Mouse (Mus musculus) hindbrain, embryonic 11.5 days (tissue): ENCODE results near the gene Pogk. TPM values are rescaled to one million over a fixed set of nuclear protein-coding genes. Genes with fewer than 3 reads are reported as not detected.

Experiments used
- ATAC-seq: fragments of 200-750 bp; cut with Nextera tagmentation; 2 replicates; pipeline ENCODE4 v1.8.0; 2017; ENCODE audit warnings: mild to moderate bottlenecking, moderate TSS enrichment, moderate library complexity; ENCODE audit not compliant: low FRiP score
- DNase-seq: peaks from one replicate; pipeline ENCODE4 v3.0.0-alpha.2; 2015; ENCODE audit warnings: low spot score
- H3K27ac ChIP-seq: fragments of 300-500 bp; sonication (generic); 2 replicates; pipeline ENCODE4 v1.5.1; 2014; ENCODE audit warnings: mild to moderate bottlenecking, low read depth, low read length
- H3K27me3 ChIP-seq: fragments of 300-500 bp; sonication (generic); 2 replicates; pipeline ENCODE4 v1.6.1; 2014; ENCODE audit warnings: mild to moderate bottlenecking, low read length, moderate library complexity, mixed read lengths; ENCODE audit not compliant: control insufficient read depth, insufficient read depth
- H3K36me3 ChIP-seq: fragments of 300-500 bp; sonication (generic); 2 replicates; pipeline ENCODE4 v1.6.1; 2014; ENCODE audit warnings: mild to moderate bottlenecking, low read length, moderate library complexity, mixed read lengths; ENCODE audit not compliant: control insufficient read depth, insufficient read depth
- H3K4me1 ChIP-seq: fragments of 300-500 bp; sonication (generic); replicated peaks from 2 replicates; pipeline ENCODE4 v1.6.1; 2014; ENCODE audit warnings: low read length, mixed read lengths; ENCODE audit not compliant: control insufficient read depth, insufficient read depth
- H3K4me2 ChIP-seq: fragments of 300-500 bp; sonication (generic); replicated peaks from 2 replicates; pipeline ENCODE4 v1.6.1; 2014; ENCODE audit warnings: mild to moderate bottlenecking, low read depth, low read length
- H3K4me3 ChIP-seq: fragments of 300-500 bp; sonication (generic); 2 replicates; pipeline ENCODE4 v1.5.1; 2014; ENCODE audit warnings: low read depth, low read length
- H3K9ac ChIP-seq: fragments of 300-500 bp; sonication (generic); 2 replicates; pipeline ENCODE4 v1.6.1; 2014; ENCODE audit warnings: low read depth, low read length
- H3K9me3 ChIP-seq: fragments of 300-500 bp; sonication (generic); 2 replicates; pipeline ENCODE4 v1.6.1; 2016; ENCODE audit warnings: low read length; ENCODE audit not compliant: control insufficient read depth
- WGBS: fragments of 180-500 bp; shearing (Covaris S2); extraction: QIAGEN DNeasy Blood & Tissue Kit; methylation state at CpG from one replicate; pipeline ENCODE4 v1.1.7; 2014; 5-methylcytosine and 5-hydroxymethylcytosine counted together
- polyA plus RNA-seq: library from polyadenylated mRNA; unstranded; fragments of >200 nt; fragmentation: Nextera tagmentation; extraction: Ambion mirVana; gene quantifications from 2 replicates; pipeline ENCODE4 v1.2.1, GENCODE M21; 2014

Pogk gene
- polyA plus RNA-seq, 1 experiment from 2014 or later: 33.3 TPM

DNA sequence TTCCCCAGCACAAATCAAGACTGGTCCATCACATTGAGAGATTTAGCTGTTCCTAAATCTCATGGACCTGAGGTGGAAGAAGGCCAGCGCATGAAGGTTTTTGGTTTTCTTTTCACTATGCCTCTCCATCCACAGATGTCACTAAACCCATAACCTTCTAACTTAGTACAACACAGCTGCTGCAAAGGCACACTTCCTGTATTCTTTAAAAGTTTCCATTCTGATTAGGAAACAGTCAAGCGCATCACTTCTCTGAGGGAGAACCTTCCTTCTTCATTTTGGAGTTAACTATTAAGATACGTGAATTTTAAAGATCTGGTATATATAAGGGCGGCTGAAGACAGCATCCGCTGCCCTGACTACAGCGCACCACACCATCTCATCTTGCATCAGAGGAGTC, 64.1 kb downstream of the Pogk start:
- ATAC-seq: no peak

DNA sequence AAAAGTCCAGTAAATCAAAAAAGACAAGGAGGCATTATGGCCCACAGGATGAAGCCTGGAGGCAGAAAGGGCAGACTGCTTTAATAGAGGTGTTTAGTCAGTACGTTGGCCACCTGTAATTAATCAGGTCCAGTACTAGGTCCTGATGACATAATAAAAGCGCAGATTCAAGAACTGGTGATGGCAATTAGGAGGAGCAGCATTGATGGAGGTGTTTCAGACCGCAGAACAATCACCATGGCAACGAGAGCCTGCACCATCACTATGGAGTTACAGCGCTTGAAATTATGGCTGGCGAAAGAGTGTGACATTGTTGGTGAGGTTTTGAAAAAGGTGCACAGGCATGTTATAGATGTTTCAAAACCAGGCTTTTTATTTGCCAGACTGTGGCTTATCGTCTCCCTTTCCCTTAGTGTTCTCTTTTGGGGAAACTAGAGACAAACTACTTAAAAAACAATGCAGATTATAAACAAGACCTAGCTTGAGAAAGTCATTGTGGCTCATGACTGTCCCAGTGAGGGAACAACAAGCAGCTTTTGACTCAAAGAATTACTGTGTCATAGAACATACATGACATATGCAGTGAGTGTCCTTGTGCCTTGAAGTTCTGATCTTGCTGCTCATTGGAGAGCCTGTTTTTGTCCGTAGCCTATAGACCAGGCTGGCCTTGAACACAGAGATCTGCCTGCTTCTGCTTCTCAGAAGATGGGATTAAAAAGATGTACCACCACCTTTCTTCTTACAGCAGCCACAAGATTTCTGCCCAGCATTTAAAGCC, 65.2 kb downstream of the Pogk start:
- Histone ChIP-seq H3K4me3 (no peak overlapping the region), H3K27ac (no peak overlapping the region), H3K9ac (no peak overlapping the region), H3K4me1 (no peaks in the 10 kb centered on the region), H3K27me3 (no peaks in the 10 kb centered on the region; the same call in 1 of the 2 replicates), H3K9me3 (no peaks in the 10 kb centered on the region), H3K36me3 (no peaks in the 10 kb centered on the region), H3K4me2 (no peak overlapping the region)
- ATAC-seq (peak; percentile 59), DNase-seq (peak; percentile 47)
- 49% methylated on average over 8 of the region's 8 CpGs for WGBS

More for the DNA sequence above, 64.1 kb downstream of the Pogk start:
- no peak for DNase-seq
- Histone ChIP-seq H3K9me3 (no peaks in the 10 kb centered on the region), H3K36me3 (no peaks in the 10 kb centered on the region), H3K27ac (no peak overlapping the region), H3K4me2 (no peak overlapping the region), H3K4me3 (no peak overlapping the region), H3K9ac (no peak overlapping the region), H3K27me3 (no peaks in the 10 kb centered on the region; the same call in 1 of the 2 replicates), H3K4me1 (no peaks in the 10 kb centered on the region)
- 91% methylated on average over 6 of the region's 6 CpGs for WGBS

DNA sequence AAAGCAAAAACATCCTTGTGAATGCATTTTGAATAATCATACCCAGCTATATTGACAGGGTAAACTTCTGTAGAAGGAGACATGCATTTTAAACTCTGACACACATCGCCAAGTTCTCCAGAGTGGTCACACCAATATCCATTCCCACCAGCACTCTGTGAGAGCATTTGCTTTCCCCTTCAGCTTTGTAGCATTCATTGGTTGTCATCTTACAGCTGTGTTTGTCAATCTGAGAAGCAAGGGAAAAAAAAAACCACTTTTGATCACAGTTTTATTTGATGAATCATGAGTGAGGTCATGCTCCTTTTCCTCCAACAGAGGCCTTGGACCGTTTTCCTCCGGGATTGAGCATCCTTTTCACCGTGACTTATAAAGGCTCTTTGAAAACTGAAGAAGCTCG, 66.1 kb downstream of the Pogk start:
- WGBS: 54% methylated on average over 5 of the region's 5 CpGs
- Histone ChIP-seq H3K9ac (no peak overlapping the region), H3K4me2 (no peak overlapping the region), H3K9me3 (no peaks in the 10 kb centered on the region), H3K4me3 (no peak overlapping the region), H3K27ac (no peak overlapping the region), H3K4me1 (no peaks in the 10 kb centered on the region), H3K36me3 (no peaks in the 10 kb centered on the region), H3K27me3 (no peaks in the 10 kb centered on the region)
- DNase-seq: no peak
- no peak for ATAC-seq

DNA sequence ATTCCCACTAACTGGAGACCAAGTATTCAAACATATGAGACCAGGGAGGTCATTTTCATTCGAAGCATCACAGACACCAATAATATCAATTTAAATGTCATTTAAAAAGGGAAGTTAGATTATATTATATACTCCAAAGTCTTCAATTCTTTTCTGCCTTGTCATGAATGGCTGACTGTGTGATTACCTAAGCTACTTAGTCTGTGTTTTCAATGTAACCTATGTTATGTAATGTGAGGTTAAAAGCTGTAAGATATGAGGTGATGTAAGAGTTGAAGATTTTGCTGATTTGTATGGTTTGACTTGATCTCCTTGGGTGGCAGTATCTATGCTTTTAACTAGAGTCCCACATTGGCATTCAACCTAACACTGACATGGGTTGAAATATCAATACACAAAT, 67.1 kb downstream of the Pogk start:
- H3K27me3 ChIP-seq: no peaks in the 10 kb centered on the region
- no peaks in the 10 kb centered on the region for H3K4me1 ChIP-seq
- no peaks in the 10 kb centered on the region for H3K36me3 ChIP-seq
- no peak overlapping the region for H3K4me3 ChIP-seq
- ATAC-seq (no peak), DNase-seq (no peak)
- no peak overlapping the region for H3K9ac ChIP-seq
- WGBS: 89% methylated on average over 1 of the region's 1 CpGs
- no peak overlapping the region for H3K4me2 ChIP-seq
- no peak overlapping the region for H3K27ac ChIP-seq
- H3K9me3 ChIP-seq: no peaks in the 10 kb centered on the region

DNA sequence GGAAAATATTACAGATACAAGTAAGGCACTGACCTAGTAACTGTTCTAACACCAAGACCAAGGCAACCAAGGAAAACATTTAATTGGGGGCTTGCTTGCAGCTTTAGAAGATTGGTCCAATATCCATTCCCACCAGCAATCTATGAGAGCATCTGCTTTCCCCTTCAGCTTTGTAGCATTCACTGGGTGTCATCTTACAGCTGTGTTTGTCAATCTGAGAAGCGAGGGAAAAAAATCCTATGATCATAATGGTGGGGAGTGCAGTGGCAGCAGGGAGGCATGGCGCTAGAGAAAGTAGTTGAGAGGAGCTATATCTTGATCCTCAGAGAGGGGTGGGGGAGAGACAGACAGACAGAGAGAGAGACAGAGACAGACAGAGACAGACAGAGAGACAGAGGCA, 67.6 kb downstream of the Pogk start:
- 57% methylated on average over 2 of the region's 2 CpGs for WGBS
- no peaks in the 10 kb centered on the region for H3K36me3 ChIP-seq
- H3K27me3 ChIP-seq: no peaks in the 10 kb centered on the region
- no peak overlapping the region for H3K27ac ChIP-seq
- no peak for ATAC-seq
- no peak overlapping the region for H3K4me2 ChIP-seq
- no peak for DNase-seq
- no peaks in the 10 kb centered on the region for H3K4me1 ChIP-seq
- no peak overlapping the region for H3K9ac ChIP-seq
- no peak overlapping the region for H3K4me3 ChIP-seq
- no peaks in the 10 kb centered on the region for H3K9me3 ChIP-seq

DNA sequence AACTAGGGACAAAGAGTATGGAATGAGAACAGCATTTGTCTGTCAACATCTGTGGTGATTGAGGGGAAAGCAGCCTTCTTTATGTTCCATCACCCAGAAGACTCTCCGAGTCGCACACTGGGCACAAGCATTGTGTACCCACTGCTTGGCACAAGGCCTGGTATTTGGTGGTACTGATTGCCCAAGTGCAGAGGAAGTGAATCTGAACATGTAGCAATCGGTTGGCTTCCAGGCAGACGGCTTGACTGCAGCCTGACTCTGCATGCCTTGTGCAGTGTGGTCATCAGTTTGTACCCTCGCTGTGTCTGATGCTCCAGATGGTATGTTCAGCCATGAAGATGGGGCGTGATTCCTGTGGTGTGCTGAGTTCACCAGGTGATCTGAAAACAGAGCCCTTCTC, 70.6 kb downstream of the Pogk start:
- no peaks in the 10 kb centered on the region for H3K4me1 ChIP-seq
- no peak overlapping the region for H3K4me2 ChIP-seq
- no peak for ATAC-seq
- WGBS: 90% methylated on average over 6 of the region's 6 CpGs
- no peak overlapping the region for H3K9ac ChIP-seq
- no peak for DNase-seq
- no peaks in the 10 kb centered on the region for H3K36me3 ChIP-seq
- no peaks in the 10 kb centered on the region for H3K27me3 ChIP-seq
- no peaks in the 10 kb centered on the region for H3K9me3 ChIP-seq
- no peak overlapping the region for H3K4me3 ChIP-seq
- no peak overlapping the region for H3K27ac ChIP-seq

Other genes starting within 250 kb of the Pogk start
- 0.14 TPM in 1 of 2 replicates, not detected in the other for gene Mael, start 171.1 kb downstream of the Pogk start, polyA plus RNA-seq
- gene Ildr2, start 155.7 kb downstream of the Pogk start, polyA plus RNA-seq: 7.2 and 7.4 TPM in 2 replicates
- 70.0 and 74.9 TPM in 2 replicates for gene Tada1, start 30.8 kb downstream of the Pogk start, polyA plus RNA-seq
- not detected in 2 replicates for gene Gm4846, start 87.7 kb upstream of the Pogk start, polyA plus RNA-seq
- not detected in 2 replicates for gene Gm4847, start 237.8 kb upstream of the Pogk start, polyA plus RNA-seq